Mouse (Mus musculus) intestine, postnatal 0 days (tissue): Measurements from ENCODE around the gene Adh1. TPM values are rescaled to one million over a fixed set of nuclear protein-coding genes. Genes with fewer than 3 reads are reported as not detected.

Source experiments
- ATAC-seq: fragments of 200-750 bp; cut with Nextera tagmentation; 2 replicates; pipeline ENCODE4 v1.8.0; 2017; ENCODE audit warnings: mild to moderate bottlenecking, moderate TSS enrichment, moderate library complexity
- H3K27ac ChIP-seq: fragments of 300-500 bp; sonication (generic); 2 replicates; pipeline ENCODE4 v1.5.1; 2014; ENCODE audit warnings: mild to moderate bottlenecking, low read depth, low read length, moderate library complexity
- H3K27me3 ChIP-seq: fragments of 300-500 bp; sonication (generic); replicated peaks from 2 replicates; pipeline ENCODE4 v1.6.1; 2014; ENCODE audit warnings: low read length, mixed read lengths; ENCODE audit not compliant: control insufficient read depth, insufficient read depth
- H3K36me3 ChIP-seq: fragments of 300-500 bp; sonication (generic); 2 replicates; pipeline ENCODE4 v1.6.1; 2014; ENCODE audit warnings: mild to moderate bottlenecking, moderate library complexity; ENCODE audit not compliant: control insufficient read depth, insufficient read depth
- H3K4me1 ChIP-seq: fragments of 300-500 bp; sonication (generic); replicated peaks from 2 replicates; pipeline ENCODE4 v1.6.1; 2014; ENCODE audit warnings: antibody characterized with exemption, low read length, mixed read lengths; ENCODE audit not compliant: control insufficient read depth, insufficient read depth
- H3K4me2 ChIP-seq: fragments of 300-500 bp; sonication (generic); replicated peaks from 2 replicates; pipeline ENCODE4 v1.6.1; 2014; ENCODE audit warnings: low read depth, mild to moderate bottlenecking, moderate library complexity
- H3K4me3 ChIP-seq: fragments of 300-500 bp; sonication (generic); 2 replicates; pipeline ENCODE4 v1.5.1; 2014; ENCODE audit warnings: low read depth, low read length
- H3K9ac ChIP-seq: fragments of 300-500 bp; sonication (generic); 2 replicates; pipeline ENCODE4 v1.6.1; 2014; ENCODE audit warnings: mild to moderate bottlenecking, low read depth, low read length
- H3K9me3 ChIP-seq: fragments of 300-500 bp; sonication (generic); 2 replicates; pipeline ENCODE4 v1.6.1; 2016; ENCODE audit warnings: mixed run types; ENCODE audit not compliant: control insufficient read depth
- CTCF ChIP-seq: sonication (generic); IDR thresholded peaks from 2 replicates; pipeline ENCODE4 v1.5.1; 2016; ENCODE audit warnings: low read depth, mild to moderate bottlenecking, control low read depth, antibody characterized with exemption, moderate library complexity
- WGBS: fragments of 180-500 bp; shearing (Covaris S2); extraction: QIAGEN DNeasy Blood & Tissue Kit; methylation state at CpG from one replicate; pipeline ENCODE4 v1.1.7; 2014; 5-methylcytosine and 5-hydroxymethylcytosine counted together
- polyA plus RNA-seq: library from polyadenylated mRNA; unstranded; fragments of >200 nt; fragmentation: Nextera tagmentation; extraction: Ambion mirVana; gene quantifications from 2 replicates; pipeline ENCODE4 v1.2.1, GENCODE M21; 2015

Adh1 gene
- polyA plus RNA-seq: 101 and 113 TPM in 2 replicates

DNA sequence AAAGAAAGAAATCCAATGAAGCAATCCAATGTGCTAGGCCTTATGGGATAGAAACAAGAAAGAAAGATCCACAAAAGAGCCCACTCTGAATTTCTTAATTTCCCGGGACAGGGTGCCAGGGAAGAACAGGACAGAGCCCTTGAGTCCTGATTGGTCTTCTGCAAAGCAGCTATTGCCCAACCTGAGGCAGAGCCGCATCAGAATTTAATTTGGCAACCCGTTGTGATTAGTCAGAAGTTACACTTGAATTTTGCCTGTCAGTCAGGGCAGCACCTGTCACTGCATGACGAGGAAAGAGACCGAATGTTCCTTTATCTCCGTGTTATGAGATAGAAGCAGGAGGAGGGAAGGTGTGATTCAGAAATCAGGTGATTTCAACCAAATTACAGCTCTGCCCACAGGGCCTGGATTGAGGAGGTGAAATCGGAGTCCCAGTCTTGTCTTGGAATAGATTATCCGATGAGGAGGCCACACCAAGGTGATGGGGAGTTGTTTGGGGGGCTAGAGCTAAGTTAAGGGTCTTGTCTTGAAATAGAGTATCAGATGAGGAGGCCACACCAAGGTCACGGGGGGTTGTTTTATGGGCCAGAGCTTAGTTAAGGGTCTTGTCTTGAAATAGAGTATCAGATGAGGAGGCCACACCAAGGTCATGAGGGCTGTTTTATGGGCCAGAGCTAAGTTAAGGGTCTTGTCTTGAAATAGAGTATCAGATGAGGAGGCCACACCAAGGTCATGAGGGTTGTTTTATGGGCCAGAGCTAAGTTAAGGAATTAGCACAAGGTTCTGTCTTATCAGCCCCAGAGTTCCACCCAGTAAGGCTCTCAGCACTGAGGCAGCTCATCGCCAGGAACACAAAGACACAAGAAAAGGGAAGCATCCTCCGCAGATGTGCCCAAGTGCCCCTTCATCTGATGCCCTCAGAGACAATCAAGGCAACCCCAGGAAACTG lies at the start of gene Adh1:
Gene Adh1, plus strand, starts transcription at position 271 of the 949 bp plus-strand sequence.
- WGBS: 64% methylated on average over 11 of the region's 11 CpGs
- no peak for TF ChIP-seq CTCF
- Histone ChIP-seq H3K36me3 (no peaks in the 10 kb centered on the region), H3K4me1 (no peaks in the 10 kb centered on the region), H3K27me3 (no peaks in the 10 kb centered on the region), H3K9me3 (no peaks in the 10 kb centered on the region), H3K9ac (no peak within 1 kb of the TSS), H3K4me2 (no peak within 1 kb of the TSS), H3K4me3 (no peak within 1 kb of the TSS), H3K27ac (no peak within 1 kb of the TSS)
- ATAC-seq: no peak

DNA sequence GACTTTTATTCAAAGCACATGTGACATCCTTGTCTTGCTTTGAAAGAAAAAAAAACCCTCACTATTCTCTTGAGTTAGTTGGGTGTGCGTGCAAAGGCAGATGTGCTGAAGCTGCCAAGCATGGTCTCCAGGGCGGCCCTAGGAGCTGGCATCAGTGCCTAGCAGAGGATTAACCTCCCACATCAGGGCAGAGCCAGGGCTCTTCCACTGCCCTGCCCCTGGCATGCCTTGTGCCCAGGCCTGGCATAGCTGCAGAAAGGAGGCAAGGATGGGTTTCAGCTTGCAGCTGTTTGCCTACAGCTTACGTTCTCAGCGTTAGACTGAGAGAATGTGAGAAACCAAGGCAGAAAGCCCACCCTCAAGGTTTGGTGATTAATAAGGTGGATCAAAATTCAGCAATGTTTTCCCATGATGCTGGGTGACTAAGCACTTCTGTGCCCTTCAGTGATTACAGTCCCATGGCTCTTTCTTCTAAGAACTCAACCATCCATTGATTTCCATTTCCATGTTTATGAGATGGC lies 48.3 kb upstream of the Adh1 start:
- Histone ChIP-seq H3K9ac (no peak overlapping the region), H3K4me1 (no peaks in the 10 kb centered on the region), H3K4me3 (no peak overlapping the region), H3K27ac (no peak overlapping the region), H3K4me2 (no peak overlapping the region), H3K36me3 (no peaks in the 10 kb centered on the region), H3K27me3 (no peaks in the 10 kb centered on the region), H3K9me3 (no peaks in the 10 kb centered on the region)
- no peak for ATAC-seq
- TF ChIP-seq CTCF: no peak
- WGBS: 93% methylated on average over 4 of the region's 4 CpGs

- Histone ChIP-seq H3K27me3 (no peaks in the 10 kb centered on the region), H3K4me2 (no peak overlapping the region), H3K4me1 (no peaks in the 10 kb centered on the region), H3K36me3 (no peaks in the 10 kb centered on the region), H3K27ac (no peak overlapping the region), H3K9ac (no peak overlapping the region), H3K4me3 (no peak overlapping the region), H3K9me3 (no peaks in the 10 kb centered on the region)
- TF ChIP-seq CTCF: no peak
- ATAC-seq: no peak
- WGBS: 63% methylated on average over 11 of the region's 11 CpGs
Observed at GRCm38 (mm10) chr3:138215395-138215989, 45.3 kb upstream of the Adh1 start.

DNA sequence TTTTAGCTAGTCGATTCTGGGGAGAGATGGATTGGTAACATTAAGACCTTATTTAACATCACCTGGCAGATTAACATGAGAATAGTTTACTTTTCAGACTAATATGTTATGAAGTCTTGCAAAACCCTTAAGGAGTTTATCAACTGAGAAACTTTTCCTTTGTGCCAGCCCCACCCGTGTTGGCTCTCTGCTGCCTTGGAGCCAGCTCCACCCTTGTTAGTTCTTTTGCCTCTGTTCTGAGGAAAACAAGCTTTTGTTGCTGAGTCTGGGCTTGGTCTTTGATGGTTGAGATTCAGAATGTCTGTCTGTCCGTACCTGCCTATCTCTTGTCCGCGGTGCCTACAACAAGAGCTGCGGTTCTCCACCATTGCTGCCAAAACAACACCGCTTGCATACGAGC lies 44.7 kb upstream of the Adh1 start:
- no peaks in the 10 kb centered on the region for H3K4me1 ChIP-seq
- ATAC-seq: no peak
- H3K9me3 ChIP-seq: no peaks in the 10 kb centered on the region
- no peak overlapping the region for H3K4me3 ChIP-seq
- no peak overlapping the region for H3K4me2 ChIP-seq
- WGBS: 78% methylated on average over 8 of the region's 8 CpGs
- H3K27me3 ChIP-seq: no peaks in the 10 kb centered on the region
- no peak overlapping the region for H3K27ac ChIP-seq
- no peak for TF ChIP-seq CTCF
- no peak overlapping the region for H3K9ac ChIP-seq
- no peaks in the 10 kb centered on the region for H3K36me3 ChIP-seq

- no peak within 1 kb of the TSS for H3K27ac ChIP-seq
- no peak for ATAC-seq
- WGBS: 82% methylated on average over 10 of the region's 10 CpGs
- H3K4me1 ChIP-seq: no peaks in the 10 kb centered on the region
- H3K9me3 ChIP-seq: no peaks in the 10 kb centered on the region
- no peak for TF ChIP-seq CTCF
- H3K4me3 ChIP-seq: no peak within 1 kb of the TSS
- no peaks in the 10 kb centered on the region for H3K36me3 ChIP-seq
- no peak within 1 kb of the TSS for H3K4me2 ChIP-seq
- H3K9ac ChIP-seq: no peak within 1 kb of the TSS
- H3K27me3 ChIP-seq: no peaks in the 10 kb centered on the region
Observed at GRCm38 (mm10) chr3:138217631-138218264, 43.0 kb upstream of the Adh1 start, which contains the start of gene Adh7. Adh7 (plus strand) TSS chr3:138217760.

GRCm38 (mm10) chr3:138221116-138221515 lies 39.7 kb upstream of the Adh1 start:
- no peak overlapping the region for H3K9ac ChIP-seq
- H3K27me3 ChIP-seq: no peaks in the 10 kb centered on the region
- H3K4me3 ChIP-seq: no peak overlapping the region
- H3K4me1 ChIP-seq: no peaks in the 10 kb centered on the region
- H3K9me3 ChIP-seq: no peaks in the 10 kb centered on the region
- no peak overlapping the region for H3K27ac ChIP-seq
- no peak for ATAC-seq
- TF ChIP-seq CTCF: no peak
- H3K4me2 ChIP-seq: no peak overlapping the region
- no peaks in the 10 kb centered on the region for H3K36me3 ChIP-seq
- WGBS: 73% methylated on average over 11 of the region's 11 CpGs
